Mouse (Mus musculus): ENCODE data around the gene Palmd. TPM values are rescaled to one million over a fixed set of nuclear protein-coding genes. Genes with fewer than 3 reads are reported as not detected.
A peak's percentile ranks its signal among the peaks of the same experiment; 100 is the strongest.

Palmd gene
- total RNA-seq (2014; rRNA removed; ENCODE audit: low replicate concordance) (7.9 and 10.9 TPM in 2 replicates), polyA plus RNA-seq (2015; fragmentation: Nextera tagmentation; extraction: Ambion mirVana) (23.2 and 29.7 TPM in 2 replicates)

- H3K4me2 ChIP-seq (ENCODE audit: low read depth, low read length): peak within 1 kb of the TSS; percentile 63
- H3K27ac ChIP-seq (ENCODE audit: low read depth): peak within 1 kb of the TSS; percentile 89
- H3K36me3 ChIP-seq (replicated peaks; ENCODE audit: control insufficient read depth, insufficient read depth, low read length): no peaks in the 10 kb centered on the region
- H3K4me1 ChIP-seq (ENCODE audit: control insufficient read depth, insufficient read depth): peaks cover 10% of the 10 kb centered on the region
- peak within 1 kb of the TSS; percentile 75 for H3K9ac ChIP-seq (replicated peaks; ENCODE audit: low read depth, low read length)
- 2% methylated on average over 17 of the region's 17 CpGs for WGBS
- TF ChIP-seq CTCF (IDR thresholded peaks at IDR 0.05; ENCODE audit: low read depth): no peak
- 0 out of 2 replicates have a peak, but pooled peaks have one; percentile 14 for TF ChIP-seq EP300 (IDR thresholded peaks at IDR 0.05; ENCODE audit: low read depth)
- DNase-seq (ENCODE audit: low spot score) (peak; percentile 74), ATAC-seq (ENCODE audit: insufficient read depth, low read depth) (peak; percentile 78)
- H3K27me3 ChIP-seq (ENCODE audit: control insufficient read depth, insufficient read depth, low read length): no peaks in the 10 kb centered on the region
- H3K4me3 ChIP-seq (ENCODE audit: low read depth, low read length): peak within 1 kb of the TSS; percentile 53
- H3K9me3 ChIP-seq (replicated peaks; ENCODE audit: control insufficient read depth, low read length): no peaks in the 10 kb centered on the region
These were observed at the start of gene Palmd for GRCm38 (mm10) chr3:116968540-116968997. Palmd (minus strand) TSS chr3:116968987.

- no peaks in the 10 kb centered on the region for H3K9me3 ChIP-seq (replicated peaks; ENCODE audit: control insufficient read depth, low read length)
- no peak overlapping the region for H3K4me2 ChIP-seq (ENCODE audit: low read depth, low read length)
- no peaks in the 10 kb centered on the region for H3K4me1 ChIP-seq (ENCODE audit: control insufficient read depth, insufficient read depth)
- no peak overlapping the region for H3K9ac ChIP-seq (replicated peaks; ENCODE audit: low read depth, low read length)
- 75% methylated on average over 6 of the region's 6 CpGs for WGBS
- H3K27me3 ChIP-seq (ENCODE audit: control insufficient read depth, insufficient read depth, low read length): no peaks in the 10 kb centered on the region
- no peak for ATAC-seq (ENCODE audit: insufficient read depth, low read depth)
- DNase-seq (ENCODE audit: low spot score): no peak
- H3K27ac ChIP-seq (ENCODE audit: low read depth): no peak overlapping the region
- no peak overlapping the region for H3K4me3 ChIP-seq (ENCODE audit: low read depth, low read length)
- H3K36me3 ChIP-seq (replicated peaks; ENCODE audit: control insufficient read depth, insufficient read depth, low read length): no peaks in the 10 kb centered on the region
- TF ChIP-seq EP300 (IDR thresholded peaks at IDR 0.05; ENCODE audit: low read depth) (no peak), CTCF (IDR thresholded peaks at IDR 0.05; ENCODE audit: low read depth) (no peak)
These were observed 41.4 kb upstream of the Palmd start for GRCm38 (mm10) chr3:117010182-117010581.

GRCm38 (mm10) chr3:117007340-117007739 is 38.6 kb upstream of the Palmd start:
- DNase-seq (ENCODE audit: low spot score) (no peak), ATAC-seq (ENCODE audit: insufficient read depth, low read depth) (no peak)
- Histone ChIP-seq H3K27me3 (ENCODE audit: control insufficient read depth, insufficient read depth, low read length) (no peaks in the 10 kb centered on the region), H3K4me1 (ENCODE audit: control insufficient read depth, insufficient read depth) (no peaks in the 10 kb centered on the region), H3K4me3 (ENCODE audit: low read depth, low read length) (no peak overlapping the region), H3K4me2 (ENCODE audit: low read depth, low read length) (no peak overlapping the region), H3K27ac (ENCODE audit: low read depth) (no peak overlapping the region), H3K36me3 (replicated peaks; ENCODE audit: control insufficient read depth, insufficient read depth, low read length) (no peaks in the 10 kb centered on the region), H3K9me3 (replicated peaks; ENCODE audit: control insufficient read depth, low read length) (no peaks in the 10 kb centered on the region), H3K9ac (replicated peaks; ENCODE audit: low read depth, low read length) (no peak overlapping the region)
- TF ChIP-seq CTCF (IDR thresholded peaks at IDR 0.05; ENCODE audit: low read depth): no peak
- TF ChIP-seq EP300 (IDR thresholded peaks at IDR 0.05; ENCODE audit: low read depth): no peak
- 80% methylated on average over 6 of the region's 6 CpGs for whole genome bisulfite sequencing

GRCm38 (mm10) chr3:117006636-117007035 is 37.8 kb upstream of the Palmd start:
- H3K4me3 ChIP-seq (ENCODE audit: low read depth, low read length): no peak overlapping the region
- H3K4me2 ChIP-seq (ENCODE audit: low read depth, low read length): no peak overlapping the region
- 79% methylated on average over 3 of the region's 3 CpGs for WGBS
- TF ChIP-seq CTCF (IDR thresholded peaks at IDR 0.05; ENCODE audit: low read depth) (no peak), EP300 (IDR thresholded peaks at IDR 0.05; ENCODE audit: low read depth) (no peak)
- DNase-seq (ENCODE audit: low spot score) (no peak), ATAC-seq (ENCODE audit: insufficient read depth, low read depth) (no peak)
- no peaks in the 10 kb centered on the region for H3K9me3 ChIP-seq (replicated peaks; ENCODE audit: control insufficient read depth, low read length)
- H3K36me3 ChIP-seq (replicated peaks; ENCODE audit: control insufficient read depth, insufficient read depth, low read length): no peaks in the 10 kb centered on the region
- H3K27ac ChIP-seq (ENCODE audit: low read depth): no peak overlapping the region
- peaks cover 6% of the 10 kb centered on the region; the same call in 1 of the 2 replicates for H3K4me1 ChIP-seq (ENCODE audit: control insufficient read depth, insufficient read depth)
- no peaks in the 10 kb centered on the region for H3K27me3 ChIP-seq (ENCODE audit: control insufficient read depth, insufficient read depth, low read length)
- H3K9ac ChIP-seq (replicated peaks; ENCODE audit: low read depth, low read length): no peak overlapping the region

- H3K27ac ChIP-seq (ENCODE audit: low read depth): no peak overlapping the region
- H3K4me2 ChIP-seq (ENCODE audit: low read depth, low read length): no peak overlapping the region
- H3K4me1 ChIP-seq (ENCODE audit: control insufficient read depth, insufficient read depth): peaks cover 6% of the 10 kb centered on the region; the same call in 1 of the 2 replicates
- 61% methylated on average over 6 of the region's 6 CpGs for WGBS
- TF ChIP-seq EP300 (IDR thresholded peaks at IDR 0.05; ENCODE audit: low read depth): no peak
- TF ChIP-seq CTCF (IDR thresholded peaks at IDR 0.05; ENCODE audit: low read depth): no peak
- no peaks in the 10 kb centered on the region for H3K9me3 ChIP-seq (replicated peaks; ENCODE audit: control insufficient read depth, low read length)
- H3K36me3 ChIP-seq (replicated peaks; ENCODE audit: control insufficient read depth, insufficient read depth, low read length): no peaks in the 10 kb centered on the region
- H3K9ac ChIP-seq (replicated peaks; ENCODE audit: low read depth, low read length): no peak overlapping the region
- H3K27me3 ChIP-seq (ENCODE audit: control insufficient read depth, insufficient read depth, low read length): no peaks in the 10 kb centered on the region
- no peak overlapping the region for H3K4me3 ChIP-seq (ENCODE audit: low read depth, low read length)
- DNase-seq (ENCODE audit: low spot score): no peak
- no peak for ATAC-seq (ENCODE audit: insufficient read depth, low read depth)
These were observed 34.6 kb upstream of the Palmd start for GRCm38 (mm10) chr3:117003379-117003778.
